ENCODE assay signal across 9 mouse cellular contexts in the genomic region with DNA sequence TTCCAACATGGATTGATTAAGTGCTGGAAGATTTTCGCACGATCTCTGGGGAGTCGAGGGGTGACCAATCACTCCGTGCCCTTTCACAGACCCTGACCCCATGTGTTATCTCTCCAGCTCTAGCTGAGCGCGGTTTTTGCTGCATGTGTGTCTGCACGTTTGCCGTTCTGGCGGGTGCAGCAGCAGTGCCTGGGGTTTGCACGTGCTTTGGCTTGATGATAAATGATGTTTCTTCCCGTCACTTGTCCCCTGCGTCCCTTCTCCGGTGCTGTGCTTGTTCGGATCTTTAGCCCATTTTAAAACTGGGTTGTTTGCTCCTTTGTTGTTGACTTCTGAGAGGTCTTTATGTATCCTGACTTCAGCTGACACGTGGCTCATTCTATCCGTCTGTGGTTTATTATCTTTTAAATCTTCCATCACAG. TPM values are rescaled to one million over a fixed set of nuclear protein-coding genes. Genes with fewer than 3 reads are reported as not detected.
DNase-seq lines count a peak whose midpoint lies in the region; ATAC-seq lines count a peak whose summit lies in the region.
"Had no signal": no experiment of that assay in that cellular context is flagged by ENCODE, and none has a peak within 500 bp of the region (broad histone marks: within the 10 kb centered on the region; RNA-seq: fewer than 3 reads in every experiment).

No protein-coding gene starts in this region.

- peak overlapping the region; percentile 25; the same call in 1 of the 2 replicates for H3K27ac ChIP-seq in heart, embryonic 10.5 days
- no peak overlapping the region for H3K27ac ChIP-seq in midbrain, embryonic 10.5 days (replicated peaks)
- H3K27ac ChIP-seq in midbrain, embryonic 13.5 days = no peak overlapping the region
- H3K27ac ChIP-seq in midbrain, embryonic 11.5 days (ENCODE audit: low read depth, low read length) = no peak overlapping the region

- peaks cover 27% of the 10 kb centered on the region for H3K4me1 ChIP-seq in heart, embryonic 10.5 days
- H3K4me1 ChIP-seq in midbrain, embryonic 10.5 days = peaks cover 29% of the 10 kb centered on the region
- peaks cover 13% of the 10 kb centered on the region for H3K4me1 ChIP-seq in midbrain, embryonic 13.5 days (replicated peaks)
- no peaks in the 10 kb centered on the region for H3K4me1 ChIP-seq in midbrain, embryonic 11.5 days (ENCODE audit: control insufficient read depth, insufficient read depth, low read length)

- ATAC-seq in midbrain, embryonic 13.5 days = no peak
- 0 out of 2 replicates have a peak, but pooled peaks have one; percentile 33 for ATAC-seq in midbrain, embryonic 11.5 days (ENCODE audit: low FRiP score)

- intact Hi-C loops in heart, postnatal 14 days (cut with DNase I) = loop anchor here (10.0 kb wide), 1 partner anchor 205 kb away; a partner anchor contains a TSS
- intact Hi-C loops in left cerebral cortex, postnatal 10 days (cut with DNase I) = no loop called here

- H3K36me3 ChIP-seq in heart, embryonic 10.5 days = no peaks in the 10 kb centered on the region
- no peaks in the 10 kb centered on the region for H3K36me3 ChIP-seq in midbrain, embryonic 10.5 days
- H3K36me3 ChIP-seq in midbrain, embryonic 13.5 days = no peaks in the 10 kb centered on the region
- no peaks in the 10 kb centered on the region for H3K36me3 ChIP-seq in midbrain, embryonic 11.5 days (ENCODE audit: control insufficient read depth, insufficient read depth, low read length)

- H3K9ac ChIP-seq in midbrain, embryonic 13.5 days (replicated peaks) = no peak overlapping the region
- peak overlapping the region; percentile 27; the same call in 1 of the 2 replicates for H3K9ac ChIP-seq in midbrain, embryonic 11.5 days (ENCODE audit: low read length)

- WGBS in heart, embryonic 10.5 days = 6% methylated on average over 16 of the region's 16 CpGs
- 37% methylated on average over 16 of the region's 16 CpGs for WGBS in midbrain, embryonic 10.5 days
- WGBS in midbrain, embryonic 13.5 days = 37% methylated on average over 16 of the region's 16 CpGs
- 37% methylated on average over 16 of the region's 16 CpGs for WGBS in midbrain, embryonic 11.5 days

- H3K27me3 ChIP-seq in heart, embryonic 10.5 days (ENCODE audit: insufficient read depth, poor library complexity, severe bottlenecking) = peaks cover 66% of the 10 kb centered on the region
- H3K27me3 ChIP-seq in midbrain, embryonic 10.5 days (ENCODE audit: low read depth, poor library complexity, severe bottlenecking) = peaks cover 63% of the 10 kb centered on the region
- peaks cover 50% of the 10 kb centered on the region for H3K27me3 ChIP-seq in midbrain, embryonic 13.5 days
- H3K27me3 ChIP-seq in midbrain, embryonic 11.5 days (ENCODE audit: control insufficient read depth, insufficient read depth, low read length) = peaks cover 21% of the 10 kb centered on the region

- no peak overlapping the region for H3K4me2 ChIP-seq in midbrain, embryonic 13.5 days (replicated peaks)
- H3K4me2 ChIP-seq in midbrain, embryonic 11.5 days = no peak overlapping the region

- no peaks in the 10 kb centered on the region for H3K9me3 ChIP-seq in heart, embryonic 10.5 days
- no peaks in the 10 kb centered on the region for H3K9me3 ChIP-seq in midbrain, embryonic 10.5 days (replicated peaks)
- H3K9me3 ChIP-seq in midbrain, embryonic 13.5 days = no peaks in the 10 kb centered on the region
- no peaks in the 10 kb centered on the region for H3K9me3 ChIP-seq in midbrain, embryonic 11.5 days (ENCODE audit: control insufficient read depth, low read length)

- 0 out of 2 replicates have a peak overlapping the region, but pooled peaks have one; percentile 23 for H3K4me3 ChIP-seq in heart, embryonic 10.5 days
- H3K4me3 ChIP-seq in midbrain, embryonic 10.5 days = no peak overlapping the region
- no peak overlapping the region for H3K4me3 ChIP-seq in midbrain, embryonic 13.5 days (replicated peaks)
- H3K4me3 ChIP-seq in midbrain, embryonic 11.5 days (ENCODE audit: low read depth, low read length) = no peak overlapping the region

- no peak for DNase-seq in heart, embryonic 10.5 days (ENCODE audit: low spot score)
- no peak for DNase-seq in heart, postnatal 14 days
- DNase-seq in midbrain, embryonic 10.5 days (ENCODE audit: low spot score) = peak; percentile 29
- DNase-seq in midbrain, embryonic 11.5 days (ENCODE audit: low spot score, missing footprints) = peak; percentile 85
- DNase-seq in left cerebral cortex, postnatal 10 days (ENCODE audit: extremely low spot score in 1 of 2, low spot score in 2 of 2) = no peak
- no peak for DNase-seq in right cerebral cortex, postnatal 4 days
- DNase-seq in urinary bladder, postnatal 4 days (ENCODE audit: low spot score in 2 of 2) = no peak
- DNase-seq: kidney, adult 9 months had no signal

RNA-seq across cellular contexts. Expression of a gene that starts 1.8 kb away (rescaled TPM):
- polyA plus RNA-seq in heart, embryonic 10.5 days (2016; fragmentation: Nextera tagmentation; extraction: Ambion mirVana) = 0.11 TPM in 1 of 2 replicates, not detected in the other
- total RNA-seq in heart, postnatal 14 days (2021) = 1 to 10 TPM in 1 of 2 experiments, under 1 TPM in 1; 0.22 to 2.0 TPM
- polyA plus RNA-seq in midbrain, embryonic 10.5 days (2016; fragmentation: Nextera tagmentation; extraction: Ambion mirVana) = not detected in 2 replicates
- polyA plus RNA-seq in midbrain, embryonic 13.5 days (2015; fragmentation: Nextera tagmentation; extraction: Ambion mirVana) = not detected in 2 replicates
- polyA plus RNA-seq in midbrain, embryonic 11.5 days (2014; fragmentation: Nextera tagmentation; extraction: Ambion mirVana) = not detected in 2 replicates
- total RNA-seq in left cerebral cortex, postnatal 10 days (2021) = not detected

RNA-seq across cellular contexts. Expression of a gene that starts 40.6 kb away (rescaled TPM):
- 66.5 and 98.2 TPM in 2 replicates for polyA plus RNA-seq in heart, embryonic 10.5 days (2016; fragmentation: Nextera tagmentation; extraction: Ambion mirVana)
- 10 to 100 TPM in 1 of 2 experiments, 1 to 10 TPM in 1; 7.8 to 12.1 TPM for total RNA-seq in heart, postnatal 14 days (2021)
- 178 and 181 TPM in 2 replicates for polyA plus RNA-seq in midbrain, embryonic 10.5 days (2016; fragmentation: Nextera tagmentation; extraction: Ambion mirVana)
- 82.7 and 85.0 TPM in 2 replicates for polyA plus RNA-seq in midbrain, embryonic 13.5 days (2015; fragmentation: Nextera tagmentation; extraction: Ambion mirVana)
- polyA plus RNA-seq in midbrain, embryonic 11.5 days (2014; fragmentation: Nextera tagmentation; extraction: Ambion mirVana) = 159 TPM in 2 replicates
- total RNA-seq in left cerebral cortex, postnatal 10 days (2021) = 10 to 100 TPM; 11.5 TPM

RNA-seq across cellular contexts. Expression of a gene that starts 59.8 kb away (rescaled TPM):
- 2.0 and 3.6 TPM in 2 replicates for polyA plus RNA-seq in heart, embryonic 10.5 days (2016; fragmentation: Nextera tagmentation; extraction: Ambion mirVana)
- 10 to 100 TPM; 32.1 to 32.4 TPM for total RNA-seq in heart, postnatal 14 days (2021)
- 2.4 and 2.8 TPM in 2 replicates for polyA plus RNA-seq in midbrain, embryonic 10.5 days (2016; fragmentation: Nextera tagmentation; extraction: Ambion mirVana)
- 9.4 and 10.5 TPM in 2 replicates for polyA plus RNA-seq in midbrain, embryonic 13.5 days (2015; fragmentation: Nextera tagmentation; extraction: Ambion mirVana)
- 3.0 and 3.2 TPM in 2 replicates for polyA plus RNA-seq in midbrain, embryonic 11.5 days (2014; fragmentation: Nextera tagmentation; extraction: Ambion mirVana)
- 10 to 100 TPM; 60.0 to 60.9 TPM for total RNA-seq in left cerebral cortex, postnatal 10 days (2021)

Comparison
In these comparisons a context has a peak if more than half of its experiments do, and no peak if none do; other contexts are left out.
1. DNase-seq: peak in midbrain, embryonic 10.5 days (single experiment) and midbrain, embryonic 11.5 days (single experiment); none in heart, embryonic 10.5 days (single experiment), heart, postnatal 14 days (0 of 2), left cerebral cortex, postnatal 10 days (0 of 2), right cerebral cortex, postnatal 4 days (single experiment) and urinary bladder, postnatal 4 days (0 of 2).